Mouse (Mus musculus): ENCODE results near the gene Zranb1. TPM values are rescaled to one million over a fixed set of nuclear protein-coding genes. Genes with fewer than 3 reads are reported as not detected.
A peak's percentile ranks its signal among the peaks of the same experiment; 100 is the strongest.

Gene Zranb1
- total RNA-seq, 2 experiments from 2014 or later = 38.4 to 41.6 TPM

DNA sequence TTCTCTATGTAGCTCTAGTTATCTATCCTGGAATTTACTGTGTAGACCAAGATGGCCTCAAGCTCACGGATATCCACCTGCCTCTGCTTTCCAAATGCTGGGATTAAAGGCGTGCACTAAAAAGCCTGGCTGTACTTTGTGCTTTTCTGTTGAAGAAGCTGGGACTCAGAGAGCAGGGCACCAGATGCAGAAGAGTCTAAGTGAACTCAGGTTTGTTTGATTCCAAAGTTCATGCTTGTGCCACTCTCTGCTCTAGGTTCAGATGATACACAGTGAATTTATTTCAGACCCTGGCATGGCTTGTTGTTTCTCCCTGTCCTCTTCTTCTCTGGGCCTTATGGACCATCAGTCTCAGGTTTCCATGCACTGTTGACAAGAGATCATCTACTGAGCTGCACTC lies 5.7 kb upstream of the Zranb1 start:
- DNase-seq (ENCODE audit: extremely low spot score in 1 of 2, low spot score in 1 of 2) = no peak

GRCm38 (mm10) chr7:132927201-132927600 lies 3.7 kb upstream of the Zranb1 start:
- no peak for DNase-seq (ENCODE audit: extremely low spot score in 1 of 2, low spot score in 1 of 2)

DNA sequence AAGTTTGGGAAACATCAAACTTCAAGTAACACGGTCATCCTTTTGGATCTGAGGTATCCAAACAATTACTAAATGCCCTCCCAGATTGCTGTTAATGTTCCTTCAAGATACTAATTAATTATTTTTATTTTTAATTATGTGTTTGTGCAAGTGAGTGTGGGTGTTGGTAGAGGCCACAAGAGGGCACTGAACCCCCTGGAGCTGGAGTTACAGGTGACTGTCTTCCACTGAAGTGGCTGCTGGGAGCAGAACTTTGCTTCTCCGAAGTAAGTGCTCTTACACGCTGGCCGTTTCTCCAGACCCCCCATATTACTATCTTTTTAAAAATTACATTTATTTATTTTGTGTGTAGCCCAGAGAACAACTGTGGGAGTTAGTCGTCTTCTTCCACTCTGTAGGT lies 887 bp upstream of the Zranb1 start:
- no peak for DNase-seq (ENCODE audit: extremely low spot score in 1 of 2, low spot score in 1 of 2)

DNA sequence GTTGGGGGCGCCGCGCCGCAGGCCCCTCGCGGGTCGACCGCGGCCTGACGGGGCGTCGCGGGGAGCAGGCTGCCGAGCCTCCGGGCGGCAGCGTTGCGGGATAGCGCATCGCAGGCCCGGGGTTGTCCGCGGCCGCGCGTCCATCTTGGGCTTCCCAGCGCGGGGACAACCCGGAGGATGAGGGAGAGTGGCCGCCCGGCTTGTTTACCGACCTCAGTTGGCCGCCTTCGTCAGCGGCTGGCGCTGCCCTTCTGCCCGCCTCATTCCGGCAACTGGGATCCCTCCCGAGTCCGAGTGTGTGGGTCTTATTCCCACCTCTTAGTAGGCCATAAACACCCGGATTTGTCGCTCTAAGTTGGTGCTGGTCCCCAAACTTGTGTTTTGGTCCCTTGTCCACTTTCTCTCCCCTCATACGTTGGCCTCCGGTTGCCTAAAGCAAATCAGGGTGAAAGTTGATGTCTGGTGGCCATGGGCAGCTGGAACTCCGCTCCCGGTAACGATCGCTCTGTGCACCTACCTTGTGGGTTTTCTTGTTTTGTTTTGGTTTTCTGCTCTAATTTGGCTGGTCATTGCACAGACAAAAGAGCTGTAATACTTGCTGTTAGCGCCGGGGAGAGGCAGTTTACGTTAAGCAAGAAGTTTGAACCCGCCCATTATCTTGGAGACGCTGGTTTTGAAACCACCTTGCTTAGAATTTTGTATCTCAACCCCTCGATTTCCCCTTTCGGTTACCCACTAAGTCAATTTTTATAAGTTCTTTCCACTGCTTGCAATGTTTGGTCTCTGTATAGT lies 814 bp downstream of the Zranb1 start:
- peak in 1 of 2 experiments; percentile 22 for DNase-seq (ENCODE audit: extremely low spot score in 1 of 2, low spot score in 1 of 2)

DNA sequence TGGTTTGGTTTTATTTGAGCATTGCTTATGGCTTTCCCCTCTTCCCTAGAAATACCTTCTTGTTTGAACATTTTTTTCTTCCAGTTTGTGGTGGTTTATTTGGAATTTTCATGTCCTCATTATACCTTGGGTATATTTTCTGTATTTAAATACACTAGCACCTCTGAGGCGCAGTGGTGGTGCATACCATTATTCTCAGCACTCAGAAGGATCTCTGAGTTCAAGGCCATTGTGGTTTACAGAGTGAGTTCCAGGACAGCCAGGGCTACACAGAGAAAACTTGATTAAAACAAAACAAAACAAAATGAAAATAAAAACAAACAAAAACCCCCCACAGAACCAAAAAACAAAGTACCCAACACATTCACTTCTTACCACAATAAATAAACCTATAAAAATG lies 2.4 kb downstream of the Zranb1 start:
- DNase-seq (ENCODE audit: extremely low spot score in 1 of 2, low spot score in 1 of 2) = no peak

- DNase-seq (ENCODE audit: extremely low spot score in 1 of 2, low spot score in 1 of 2) = no peak
These were observed 3.8 kb downstream of the Zranb1 start for GRCm38 (mm10) chr7:132934743-132935142.

DNA sequence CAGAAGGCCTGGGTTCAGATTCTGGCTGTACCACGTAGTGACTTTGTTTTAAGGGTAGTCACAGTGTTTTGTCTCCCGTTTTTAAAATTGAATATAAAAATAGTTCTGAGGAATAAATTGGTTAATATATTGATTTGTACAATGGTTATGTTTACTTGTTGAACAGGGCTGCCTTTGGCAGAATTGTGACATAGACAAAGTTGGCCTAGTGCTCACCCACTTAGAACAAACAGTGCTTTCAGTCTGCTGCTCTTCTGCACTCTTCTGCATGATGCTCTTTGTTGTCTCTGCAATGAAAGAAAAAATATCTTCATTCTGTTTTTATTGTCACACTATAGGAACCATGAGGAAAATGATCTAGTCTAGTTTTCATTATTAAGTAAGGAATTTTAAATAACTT lies 8.2 kb downstream of the Zranb1 start:
- DNase-seq (ENCODE audit: extremely low spot score in 1 of 2, low spot score in 1 of 2) = no peak

DNA sequence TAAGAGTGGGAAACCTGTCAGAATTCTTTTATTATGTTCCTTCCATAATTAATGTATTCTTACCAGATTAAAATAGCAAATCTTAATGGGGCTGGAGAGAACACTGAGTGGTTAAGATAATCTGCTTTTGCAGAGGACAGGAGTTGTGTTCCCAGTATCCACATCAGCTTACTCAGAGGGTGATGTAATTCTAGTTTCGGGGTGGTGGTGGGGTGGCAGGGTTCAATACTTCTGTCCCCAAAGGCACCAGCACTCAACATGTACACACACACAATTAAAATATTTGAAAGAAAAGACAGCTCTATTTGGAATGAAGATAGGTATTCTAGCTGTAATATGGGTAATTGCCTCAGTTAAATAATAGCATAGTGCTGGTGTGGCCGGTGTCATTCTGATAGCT lies 9.6 kb downstream of the Zranb1 start:
- DNase-seq (ENCODE audit: extremely low spot score in 1 of 2, low spot score in 1 of 2) = no peak

DNA sequence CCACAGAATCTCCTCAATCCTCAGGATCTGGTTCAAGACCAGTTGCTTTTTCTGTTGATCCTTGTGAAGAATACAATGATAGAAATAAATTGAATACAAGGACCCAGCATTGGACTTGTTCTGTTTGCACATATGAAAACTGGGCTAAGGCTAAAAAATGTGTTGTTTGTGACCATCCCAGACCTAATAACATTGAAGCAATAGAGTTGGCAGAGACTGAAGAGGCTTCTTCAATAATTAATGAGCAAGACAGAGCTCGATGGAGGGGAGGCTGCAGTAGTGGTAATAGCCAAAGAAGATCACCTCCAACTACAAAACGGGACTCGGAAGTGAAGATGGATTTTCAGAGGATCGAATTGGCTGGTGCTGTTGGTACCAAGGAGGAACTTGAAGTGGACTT lies 19.0 kb downstream of the Zranb1 start:
- no peak for DNase-seq (ENCODE audit: extremely low spot score in 1 of 2, low spot score in 1 of 2)

- DNase-seq (ENCODE audit: extremely low spot score in 1 of 2, low spot score in 1 of 2) = no peak
These were observed 19.7 kb downstream of the Zranb1 start for GRCm38 (mm10) chr7:132950613-132951012.

DNA sequence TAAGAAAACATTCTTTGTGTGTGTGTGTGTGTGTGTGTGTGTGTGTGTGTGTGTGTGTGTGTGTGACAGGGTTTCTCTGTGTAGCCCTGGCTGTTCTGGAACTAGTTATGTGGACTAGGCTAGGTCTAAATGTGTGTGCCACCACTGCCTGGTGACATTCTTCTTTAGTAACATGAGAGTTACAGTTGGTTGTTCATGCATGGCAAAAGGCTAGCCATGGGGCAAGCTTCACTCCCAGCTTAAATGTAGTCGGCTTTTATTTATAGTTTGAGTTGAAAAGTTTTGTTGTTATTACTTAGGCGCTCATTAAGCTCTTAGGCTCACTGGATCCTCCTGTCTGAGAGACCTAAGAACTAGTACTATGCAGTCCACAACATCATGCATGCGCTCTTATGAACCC lies 33.5 kb downstream of the Zranb1 start:
- DNase-seq (ENCODE audit: extremely low spot score in 1 of 2, low spot score in 1 of 2) = no peak

DNA sequence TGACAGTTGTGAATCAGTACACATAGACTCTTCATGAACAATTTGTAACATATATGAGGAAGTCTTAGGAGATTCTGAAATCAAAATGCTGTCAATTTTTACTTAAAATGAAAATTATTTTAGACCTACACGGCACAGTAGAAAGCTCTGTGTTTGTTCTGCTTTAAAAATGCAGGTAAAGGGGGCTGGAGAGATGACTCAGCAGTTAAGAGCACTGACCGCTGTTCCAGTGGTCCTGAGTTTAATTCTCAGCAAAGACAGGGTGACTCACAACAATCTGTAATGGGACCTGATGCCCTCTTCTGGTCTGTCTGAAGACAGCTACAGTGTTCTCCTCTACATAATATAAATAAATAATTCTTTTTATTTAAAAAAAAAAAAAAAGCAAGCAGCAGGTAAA lies 34.8 kb downstream of the Zranb1 start:
- no peak for DNase-seq (ENCODE audit: extremely low spot score in 1 of 2, low spot score in 1 of 2)

DNA sequence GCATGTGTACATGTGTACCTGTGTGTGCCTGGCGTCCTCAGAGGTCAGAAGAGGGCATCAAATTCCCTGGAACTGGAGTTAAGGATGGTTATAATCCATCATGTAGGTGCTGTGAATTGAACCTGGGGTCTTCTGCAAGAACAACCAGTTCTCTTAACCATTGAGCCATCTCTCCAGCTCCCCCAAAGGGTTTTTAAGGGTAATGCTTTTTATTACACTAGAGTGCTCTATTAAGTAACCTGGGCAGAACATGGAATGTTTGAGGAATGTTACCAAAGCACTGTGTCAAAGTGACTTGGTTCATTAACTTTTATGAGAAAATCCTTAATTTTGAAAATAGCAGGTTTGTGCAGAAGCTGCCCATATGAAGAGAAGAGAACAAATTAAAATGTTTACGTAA lies 41.1 kb downstream of the Zranb1 start:
- DNase-seq (ENCODE audit: extremely low spot score in 1 of 2, low spot score in 1 of 2) = no peak

GRCm38 (mm10) chr7:132976079-132976478 lies 45.1 kb downstream of the Zranb1 start:
- no peak for DNase-seq (ENCODE audit: extremely low spot score in 1 of 2, low spot score in 1 of 2)

GRCm38 (mm10) chr7:132977981-132978380 lies 47.0 kb downstream of the Zranb1 start:
- DNase-seq (ENCODE audit: extremely low spot score in 1 of 2, low spot score in 1 of 2) = no peak

- no peak for DNase-seq (ENCODE audit: extremely low spot score in 1 of 2, low spot score in 1 of 2)
These were observed 51.7 kb downstream of the Zranb1 start for GRCm38 (mm10) chr7:132982639-132983038.

GRCm38 (mm10) chr7:132989839-132990238 lies 58.9 kb downstream of the Zranb1 start:
- no peak for DNase-seq (ENCODE audit: extremely low spot score in 1 of 2, low spot score in 1 of 2)

GRCm38 (mm10) chr7:132991240-132991900 lies 60.4 kb downstream of the Zranb1 start:
- no peak for DNase-seq (ENCODE audit: extremely low spot score in 1 of 2, low spot score in 1 of 2)

DNA sequence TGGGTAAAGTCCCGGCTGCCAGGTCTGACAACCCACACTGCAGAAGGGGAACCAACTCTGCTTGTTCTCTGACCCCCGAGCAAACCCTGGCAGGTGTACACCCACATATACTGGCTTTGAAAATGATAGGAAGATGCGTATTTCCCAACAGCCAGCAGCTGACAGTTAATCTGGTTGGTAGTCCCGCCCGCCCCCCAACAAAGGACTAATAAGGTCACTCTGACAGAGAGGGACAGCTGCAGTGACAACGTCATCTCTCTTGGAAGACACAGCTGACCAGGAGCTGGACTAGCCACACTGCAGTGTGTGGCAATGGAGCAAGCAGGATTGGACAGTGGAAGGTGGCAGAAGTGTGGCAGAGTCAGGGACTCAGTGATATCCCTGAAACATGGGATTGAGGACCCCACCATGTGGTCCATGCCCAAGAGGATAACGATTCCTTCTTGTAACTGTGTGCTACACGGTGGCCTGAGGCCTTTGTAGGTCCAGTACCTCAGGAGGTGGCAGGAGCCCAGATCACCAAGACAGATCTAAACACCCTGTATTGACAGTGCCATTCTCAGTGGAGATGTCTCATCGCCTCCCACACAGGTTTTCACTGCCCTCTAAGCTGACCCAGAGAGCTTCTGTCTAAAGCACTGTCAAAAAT lies 62.1 kb downstream of the Zranb1 start:
- no peak for DNase-seq (ENCODE audit: extremely low spot score in 1 of 2, low spot score in 1 of 2)

GRCm38 (mm10) chr7:132994120-132994519 lies 63.2 kb downstream of the Zranb1 start:
- no peak for DNase-seq (ENCODE audit: extremely low spot score in 1 of 2, low spot score in 1 of 2)

- DNase-seq (ENCODE audit: extremely low spot score in 1 of 2, low spot score in 1 of 2) = no peak
These were observed 63.8 kb downstream of the Zranb1 start for GRCm38 (mm10) chr7:132994628-132995191.

Measured in layer of hippocampus, postnatal 25 days (tissue).